Mouse (Mus musculus): ENCODE measurements at regions not wholly inside any gene's neighbourhood (a gene's known extent, or its start where the extent isn't known, plus 50 kb on each side); places are given as distances from the start of the nearest gene placed in this dataset.

DNA sequence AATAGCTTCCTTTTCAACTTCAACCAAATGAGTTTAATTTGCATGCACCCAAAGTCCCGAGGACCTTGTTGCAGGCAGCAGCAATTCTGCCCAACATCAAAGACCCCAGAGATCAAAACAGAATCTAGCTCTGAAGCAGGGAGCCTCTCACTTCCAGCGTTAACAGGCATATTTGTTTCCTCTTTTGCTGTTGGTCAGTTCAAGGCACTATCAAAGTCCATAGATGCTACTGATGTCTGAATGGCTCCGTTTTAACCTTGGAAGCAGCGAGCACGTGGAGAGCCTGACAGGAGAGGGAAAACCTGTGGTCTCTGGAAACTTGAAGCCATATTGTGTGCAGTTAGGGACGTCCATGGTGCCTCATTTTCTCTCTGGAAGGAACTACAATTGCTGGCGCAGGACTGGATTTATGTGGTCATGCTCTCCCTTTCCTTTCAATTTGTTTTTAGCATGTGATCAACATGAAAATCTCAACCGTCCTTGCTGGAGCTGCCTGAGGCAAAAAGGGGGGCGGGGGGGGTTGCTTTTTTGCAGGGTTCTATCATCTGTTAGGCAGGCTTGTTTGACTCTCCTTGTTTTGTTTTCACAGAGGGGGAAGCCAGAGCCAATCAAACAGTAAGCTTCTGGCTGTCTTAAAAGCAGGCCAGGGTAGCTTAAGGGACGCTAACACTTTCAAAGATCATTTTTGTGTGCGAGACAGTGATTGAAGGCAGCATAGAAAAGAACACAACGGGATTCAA lies 338.4 kb downstream of the Btg1 start:
- no peak for DNase-seq (ENCODE audit: low spot score)

GRCm38 (mm10) chr10:96955776-96956448 lies 339.1 kb downstream of the Btg1 start:
- DNase-seq (ENCODE audit: low spot score): no peak

- DNase-seq (ENCODE audit: low spot score): no peak
Observed at GRCm38 (mm10) chr10:96956449-96956834, 339.6 kb downstream of the Btg1 start.

DNA sequence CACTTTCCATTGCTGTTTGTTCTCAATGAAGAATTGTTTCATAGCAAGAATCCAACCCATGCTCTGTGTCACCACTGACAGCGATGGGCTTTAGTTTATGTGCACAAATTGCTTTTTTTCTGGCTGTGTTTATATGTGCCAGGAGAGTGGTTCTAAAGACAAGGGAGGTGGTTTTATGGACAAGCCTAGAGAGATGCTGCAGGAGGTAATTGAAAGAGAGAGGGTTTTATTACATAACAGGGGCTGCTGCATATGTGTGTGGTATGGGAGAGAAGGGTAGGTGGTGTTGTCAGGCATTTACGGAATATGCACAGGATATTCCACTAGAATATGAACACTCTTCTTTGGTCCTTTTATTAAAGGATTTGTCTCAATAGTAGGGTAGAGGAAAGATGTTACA lies 340.2 kb downstream of the Btg1 start:
- no peak for DNase-seq (ENCODE audit: low spot score)

DNA sequence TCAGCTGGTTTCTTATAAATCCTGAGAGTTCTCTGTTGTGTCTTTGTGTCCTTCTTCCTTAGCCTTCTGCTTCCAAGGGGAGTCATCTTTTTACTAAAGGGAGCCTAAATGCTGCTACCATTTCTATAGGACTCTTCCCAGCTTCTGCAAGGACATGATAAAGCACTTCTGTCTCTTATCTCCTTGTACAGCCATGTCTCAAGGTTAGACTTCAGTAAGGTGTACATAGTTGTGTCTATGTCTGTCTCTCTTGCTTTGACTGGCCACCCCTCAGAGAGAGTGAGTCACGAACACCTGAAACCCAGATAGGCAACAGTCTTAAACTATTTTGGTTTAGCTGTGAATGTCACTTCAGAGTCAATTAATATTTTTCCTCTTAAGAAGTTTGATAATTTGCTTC lies 353.0 kb downstream of the Btg1 start:
- no peak for DNase-seq (ENCODE audit: low spot score)

- DNase-seq (ENCODE audit: low spot score): no peak
Observed at GRCm38 (mm10) chr10:96970737-96971136, 353.9 kb downstream of the Btg1 start.

- DNase-seq (ENCODE audit: low spot score): no peak
Observed at GRCm38 (mm10) chr10:96971810-96972209, 355.0 kb downstream of the Btg1 start.

DNA sequence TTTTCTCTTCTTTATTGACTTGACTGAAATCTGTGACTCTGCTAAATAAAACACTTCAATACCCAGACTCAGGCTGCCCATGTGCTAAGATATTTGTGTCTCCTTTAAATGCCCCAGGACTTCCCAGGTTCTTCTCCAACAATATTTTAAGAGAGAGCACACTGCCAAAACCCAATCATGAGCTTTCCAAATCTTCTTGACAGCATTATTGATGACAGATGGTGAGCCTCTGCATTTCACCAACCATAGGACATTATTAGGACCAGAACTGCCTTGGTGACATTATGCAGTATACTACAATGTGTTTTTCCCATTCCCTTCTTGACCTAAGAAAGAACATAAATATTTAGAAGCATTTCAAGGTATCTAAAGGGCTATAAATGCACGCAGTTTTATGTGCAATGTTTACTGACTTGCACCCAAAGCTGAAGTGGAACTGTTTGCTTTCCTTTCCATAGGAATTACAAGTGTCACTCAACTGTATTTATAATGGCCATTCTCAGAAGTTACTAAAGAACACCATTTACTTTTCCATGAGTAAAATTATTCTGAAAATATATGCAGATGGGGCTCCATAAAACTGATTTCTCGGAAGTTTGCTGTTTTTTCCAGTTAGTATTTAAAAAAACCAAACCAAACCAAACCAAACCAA lies 357.6 kb downstream of the Btg1 start:
- no peak for DNase-seq (ENCODE audit: low spot score)

- no peak for DNase-seq (ENCODE audit: low spot score)
Observed at GRCm38 (mm10) chr10:96976691-96977090, 359.9 kb downstream of the Btg1 start.

DNA sequence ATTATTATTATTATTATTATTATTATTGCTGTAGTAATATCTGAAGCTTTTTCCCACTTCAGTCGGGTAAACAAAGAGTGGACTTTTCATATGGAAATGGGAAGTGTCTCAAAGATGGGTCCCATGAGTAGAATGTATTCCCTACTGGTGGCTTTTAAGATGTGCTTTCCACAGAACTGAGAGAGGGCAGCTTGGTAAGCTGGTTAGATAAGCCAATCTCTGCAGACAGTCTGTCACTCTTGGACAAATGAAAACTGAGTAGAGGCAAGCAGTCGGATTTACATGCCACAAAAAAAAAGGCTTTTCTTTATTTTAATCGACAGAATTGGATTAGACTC lies 363.7 kb downstream of the Btg1 start:
- DNase-seq (ENCODE audit: low spot score): no peak

GRCm38 (mm10) chr10:96980832-96981515 lies 364.2 kb downstream of the Btg1 start:
- DNase-seq (ENCODE audit: low spot score): no peak

- DNase-seq (ENCODE audit: low spot score): no peak
Observed at GRCm38 (mm10) chr10:96981516-96981869, 364.7 kb downstream of the Btg1 start.

- no peak for DNase-seq (ENCODE audit: low spot score)
Observed at GRCm38 (mm10) chr10:97000871-97001270, 384.1 kb downstream of the Btg1 start.

- DNase-seq (ENCODE audit: low spot score): no peak
Observed at GRCm38 (mm10) chr10:97008873-97009272, 392.1 kb downstream of the Btg1 start.

DNA sequence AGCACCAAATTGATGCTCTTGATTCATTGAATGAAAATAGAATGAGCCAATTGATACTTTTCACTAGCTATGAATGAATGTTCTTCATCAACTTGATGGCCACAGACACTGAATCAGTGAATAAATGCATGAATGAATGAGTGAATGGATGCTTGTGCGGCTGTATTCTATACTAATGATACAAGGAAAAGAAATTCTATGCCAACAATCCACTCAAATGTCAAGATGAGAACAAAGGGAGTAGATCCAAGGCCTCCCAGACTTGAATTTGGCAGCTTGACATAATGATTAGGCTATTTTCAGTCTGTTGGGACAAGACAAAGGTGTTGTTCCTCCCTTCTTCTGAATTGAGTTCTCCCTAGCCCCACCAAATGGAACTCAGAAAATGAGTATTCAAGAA lies 393.1 kb downstream of the Btg1 start:
- DNase-seq (ENCODE audit: low spot score): no peak

DNA sequence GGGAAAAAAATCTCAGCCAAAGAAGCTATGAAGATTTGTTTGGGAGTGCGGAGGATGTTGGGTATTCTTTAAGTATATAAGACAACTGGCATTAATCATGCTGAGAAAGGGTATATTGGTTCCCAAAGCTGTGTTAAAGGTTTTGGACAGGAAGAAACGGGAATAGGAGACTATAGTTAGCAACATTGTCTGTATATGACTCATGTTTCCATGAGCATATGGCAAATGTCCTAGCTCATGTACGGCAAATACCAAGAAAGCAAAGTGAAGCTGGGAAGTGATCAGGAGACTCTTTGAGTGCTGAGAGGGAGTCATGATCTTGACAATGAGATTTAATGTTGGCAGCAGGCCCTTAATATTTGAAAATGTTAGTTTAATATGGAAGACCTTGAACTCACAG lies 401.8 kb downstream of the Btg1 start:
- no peak for DNase-seq (ENCODE audit: low spot score)

GRCm38 (mm10) chr10:97028776-97029175 lies 412.0 kb downstream of the Btg1 start:
- DNase-seq (ENCODE audit: low spot score): no peak

GRCm38 (mm10) chr10:97030996-97031395 lies 414.2 kb downstream of the Btg1 start:
- no peak for DNase-seq (ENCODE audit: low spot score)

GRCm38 (mm10) chr10:97035371-97035786 lies 418.6 kb downstream of the Btg1 start:
- no peak for DNase-seq (ENCODE audit: low spot score)

DNA sequence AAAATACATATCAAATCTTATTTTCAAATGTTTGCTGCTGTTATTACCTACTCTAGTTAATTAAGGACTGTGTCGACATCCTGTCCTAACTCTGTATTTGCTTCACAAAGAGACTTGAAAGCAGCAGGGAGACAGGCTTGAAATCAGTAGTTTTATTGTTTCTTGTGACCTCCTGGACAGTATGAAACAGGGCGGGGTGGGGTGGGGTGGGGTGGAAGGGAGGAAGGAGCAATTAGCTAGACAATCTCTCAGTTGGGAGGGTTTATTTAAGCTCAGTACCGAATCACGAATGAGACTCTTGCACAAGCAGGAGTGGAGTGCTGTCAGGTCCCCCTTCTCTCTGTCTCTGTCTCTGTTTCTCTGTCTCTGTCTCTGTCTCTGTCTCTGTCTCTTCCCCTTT lies 421.2 kb downstream of the Btg1 start:
- no peak for DNase-seq (ENCODE audit: low spot score)

- DNase-seq (ENCODE audit: low spot score): no peak
Observed at GRCm38 (mm10) chr10:97047566-97047965, 430.8 kb downstream of the Btg1 start.

GRCm38 (mm10) chr10:97047996-97048395 lies 431.2 kb downstream of the Btg1 start:
- no peak for DNase-seq (ENCODE audit: low spot score)

GRCm38 (mm10) chr10:97054472-97054871 lies 424.9 kb upstream of the Dcn start:
- DNase-seq (ENCODE audit: low spot score): no peak
